Mouse (Mus musculus) lung, adult 2 months (tissue): ENCODE data around the gene Pebp1. TPM values are rescaled to one million over a fixed set of nuclear protein-coding genes. Genes with fewer than 3 reads are reported as not detected.

Experiments
- DNase-seq: peaks from one replicate; pipeline ENCODE4 v3.0.0; 2022
- H3K4me1 ChIP-seq: fragments of 200-500 bp; 2 replicates; pipeline ENCODE4 v1.6.1; 2011; ENCODE audit warnings: low read length; ENCODE audit not compliant: control insufficient read depth, insufficient read depth
- H3K4me3 ChIP-seq: fragments of 200-500 bp; replicated peaks from 2 replicates; pipeline ENCODE3; 2011; ENCODE audit warnings: low read depth, mild to moderate bottlenecking, control low read depth, low read length; ENCODE audit errors: extremely low read depth
- CTCF ChIP-seq: fragments of 200-500 bp; IDR thresholded peaks from 2 replicates; pipeline ENCODE4 v1.5.1; 2011; ENCODE audit warnings: mild to moderate bottlenecking, low read length, control low read depth; ENCODE audit not compliant: insufficient read depth
- POLR2A ChIP-seq: fragments of 200-500 bp; IDR thresholded peaks from 2 replicates; pipeline ENCODE4 v1.6.1; 2011; ENCODE audit warnings: low read depth, mild to moderate bottlenecking, control low read depth, low read length, borderline replicate concordance; ENCODE audit errors: extremely low read depth
- WGBS: fragments of 180-500 bp; shearing (Covaris S2); methylation state at CpG from one replicate; pipeline ENCODE4 v1.1.7; 2018; 5-methylcytosine and 5-hydroxymethylcytosine counted together
- polyA plus RNA-seq: library from polyadenylated mRNA; depleted of rRNA; stranded (reverse); fragments of >200 nt; gene quantifications from 2 replicates; pipeline ENCODE4 v1.2.3, GENCODE M21; 2012

Gene Pebp1
- polyA plus RNA-seq, 1 experiment, result 273 TPM

DNA sequence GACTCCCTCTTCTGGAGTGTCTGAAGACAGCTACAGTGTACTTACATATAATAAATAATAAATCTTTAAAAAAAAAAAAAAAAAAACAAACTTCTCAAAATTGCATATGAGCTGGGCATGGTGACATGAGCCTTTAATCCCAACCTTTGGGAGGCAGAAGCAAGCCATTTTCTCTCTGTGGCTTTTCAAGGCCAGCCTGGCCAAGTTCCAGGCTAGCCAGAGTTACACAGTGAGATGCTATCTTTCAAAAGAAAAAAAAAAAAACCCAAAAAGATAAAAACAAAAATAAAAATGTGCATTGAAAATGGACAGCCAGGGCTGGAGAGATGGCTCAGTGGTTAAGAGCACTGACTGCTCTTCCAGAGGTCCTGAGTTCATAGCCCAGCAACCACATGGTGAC, 2.2 kb upstream of the Pebp1 start:
- no peak for DNase-seq
- no peak for TF ChIP-seq CTCF
- peaks cover 4% of the 10 kb centered on the region; the same call in 1 of the 2 replicates for H3K4me1 ChIP-seq

DNA sequence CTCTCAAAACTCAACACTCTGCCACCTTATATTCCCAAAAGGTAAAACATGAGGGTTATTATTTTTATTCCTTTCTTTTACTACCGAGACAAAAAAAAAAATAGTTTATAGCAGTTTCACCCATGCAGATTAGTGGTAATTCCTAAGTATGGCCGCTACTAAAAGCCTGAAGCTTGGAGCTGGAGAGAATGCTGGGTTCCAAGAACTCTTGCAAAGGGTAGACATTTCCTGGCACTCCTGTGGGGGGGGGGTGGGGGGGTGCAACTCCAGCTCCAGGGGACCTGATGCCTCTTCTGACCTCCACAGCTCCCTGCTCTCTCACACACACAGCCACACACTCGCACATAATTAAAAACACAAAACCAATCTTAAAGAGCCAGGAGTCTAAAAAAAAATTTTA, 1.1 kb downstream of the Pebp1 start:
- 49% methylated on average over 3 of the region's 3 CpGs for WGBS
- Histone ChIP-seq H3K4me1 (peaks cover 4% of the 10 kb centered on the region; the same call in 1 of the 2 replicates), H3K4me3 (no peak overlapping the region)
- TF ChIP-seq CTCF (no peak), POLR2A (no peak)
- DNase-seq, result no peak

More for the DNA sequence above, 2.2 kb upstream of the Pebp1 start:
- H3K4me3 ChIP-seq, result no peak overlapping the region

DNA sequence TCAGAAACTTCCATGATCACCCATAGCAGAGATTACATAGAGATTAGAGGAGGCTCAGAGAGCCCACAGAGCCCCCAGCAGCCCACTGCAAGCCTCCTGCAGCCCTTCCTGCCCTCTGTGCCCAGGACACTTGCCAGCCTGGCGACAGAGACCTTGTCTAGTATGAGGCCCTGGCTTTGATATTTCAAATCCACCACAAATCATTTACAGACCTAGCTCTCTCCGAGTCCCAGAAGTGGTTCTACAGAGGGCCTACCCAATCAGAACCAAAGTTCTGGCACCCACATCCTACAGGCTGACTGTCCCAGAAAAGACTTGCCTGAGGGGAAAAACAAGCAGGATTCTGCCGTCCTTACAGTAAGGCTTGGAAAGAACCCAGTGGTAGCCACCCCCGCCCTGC, 2.2 kb downstream of the Pebp1 start:
- TF ChIP-seq POLR2A, result no peak
- TF ChIP-seq CTCF, result no peak
- Histone ChIP-seq H3K4me1 (peaks cover 4% of the 10 kb centered on the region; the same call in 1 of the 2 replicates), H3K4me3 (no peak overlapping the region)
- DNase-seq, result no peak
- WGBS, result 69% methylated on average over 4 of the region's 4 CpGs

DNA sequence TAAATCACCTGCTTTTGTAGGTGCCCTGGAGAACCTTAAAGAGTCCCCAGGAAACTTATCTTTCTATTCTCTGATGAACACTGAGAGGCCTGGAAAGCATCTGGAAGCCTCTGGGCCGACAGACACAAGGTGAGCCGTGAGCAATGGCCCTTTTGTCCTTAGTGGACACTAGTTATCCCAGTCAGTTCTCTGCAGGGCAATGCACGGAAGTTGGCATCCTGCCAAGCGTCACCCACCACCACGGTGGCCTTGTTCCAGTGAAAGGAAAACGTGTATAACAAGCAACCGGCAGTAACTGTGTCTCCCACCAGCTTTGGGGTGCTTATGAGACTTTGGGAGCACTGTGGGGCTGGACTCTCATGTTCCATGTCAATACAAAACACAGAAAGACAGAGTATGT, 2.7 kb downstream of the Pebp1 start:
- Histone ChIP-seq H3K4me1 (peaks cover 4% of the 10 kb centered on the region; the same call in 1 of the 2 replicates), H3K4me3 (no peak overlapping the region)
- WGBS, result 37% methylated on average over 7 of the region's 7 CpGs
- DNase-seq, result no peak
- TF ChIP-seq POLR2A (no peak), CTCF (no peak)

DNA sequence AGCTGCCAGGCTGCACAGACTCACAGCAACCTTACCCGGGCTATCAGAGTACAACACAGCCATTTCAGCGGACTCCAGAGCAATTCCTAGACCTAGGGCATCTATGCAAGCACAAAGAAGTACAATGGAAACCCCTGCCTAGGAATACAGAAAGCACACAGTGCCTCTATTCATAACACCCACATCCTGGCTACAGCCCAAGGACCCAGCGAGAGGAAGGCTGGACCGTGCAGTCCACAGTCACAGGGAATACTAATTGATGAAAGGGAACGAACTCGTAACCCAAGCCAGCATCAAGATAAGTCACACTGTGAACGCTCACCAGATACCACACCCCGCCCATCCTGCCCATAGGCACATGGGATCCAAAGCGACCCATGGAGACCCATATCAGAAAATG, 3.4 kb downstream of the Pebp1 start:
- DNase-seq, result no peak
- WGBS, result 80% methylated on average over 9 of the region's 9 CpGs
- peaks cover 6% of the 10 kb centered on the region; the same call in 1 of the 2 replicates for H3K4me1 ChIP-seq
- TF ChIP-seq POLR2A (no peak), CTCF (no peak)
- H3K4me3 ChIP-seq, result no peak overlapping the region

DNA sequence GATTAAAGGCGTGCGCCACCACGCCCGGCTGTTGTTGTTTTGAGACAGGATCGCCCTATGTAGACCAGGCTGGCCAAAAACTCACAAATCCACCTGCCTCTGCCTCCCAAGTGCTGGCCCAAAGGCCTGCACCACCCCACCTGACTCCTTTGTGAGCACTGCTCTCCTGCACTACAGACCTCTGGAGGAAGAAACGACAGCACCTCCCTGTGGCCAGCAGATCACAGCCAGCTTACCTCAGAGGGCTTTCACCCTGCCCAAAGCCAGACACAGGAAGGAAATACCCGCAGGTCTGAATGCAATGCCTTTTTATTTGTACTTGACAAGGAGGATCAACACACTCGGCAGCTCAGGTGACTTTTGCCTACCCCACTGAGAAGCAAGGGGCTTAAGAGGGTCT, 5.1 kb downstream of the Pebp1 start:
- Histone ChIP-seq H3K4me1 (0 out of 2 replicates have a peak, but pooled peaks cover 2% of the 10 kb centered on the region), H3K4me3 (no peak overlapping the region)
- 75% methylated on average over 8 of the region's 8 CpGs for WGBS
- no peak for DNase-seq
- no peak for TF ChIP-seq POLR2A
- TF ChIP-seq CTCF, result no peak

DNA sequence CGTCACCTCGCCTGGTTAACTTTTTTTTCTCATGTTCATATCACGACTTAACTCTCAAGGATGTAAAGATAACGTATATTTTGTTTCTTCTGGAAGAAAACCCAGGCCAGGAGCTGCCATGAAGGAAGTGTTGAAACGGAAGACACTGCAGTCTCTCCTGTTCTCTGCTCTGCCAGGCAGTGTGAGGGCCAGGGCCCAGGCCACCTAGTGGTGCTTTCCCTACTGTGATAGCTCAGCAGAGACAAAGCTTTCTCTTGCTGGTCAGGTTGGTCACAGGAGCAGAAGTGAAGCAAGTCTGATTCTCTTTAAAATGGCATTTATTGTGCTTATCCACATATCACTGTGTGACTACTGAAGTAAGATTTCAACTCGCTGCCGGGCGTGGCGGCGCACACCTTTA, 5.9 kb downstream of the Pebp1 start:
- WGBS, result 88% methylated on average over 10 of the region's 10 CpGs
- no peak overlapping the region for H3K4me3 ChIP-seq
- no peak for DNase-seq
- H3K4me1 ChIP-seq, result 0 out of 2 replicates have a peak, but pooled peaks cover 2% of the 10 kb centered on the region
- no peak for TF ChIP-seq POLR2A
- no peak for TF ChIP-seq CTCF

DNA sequence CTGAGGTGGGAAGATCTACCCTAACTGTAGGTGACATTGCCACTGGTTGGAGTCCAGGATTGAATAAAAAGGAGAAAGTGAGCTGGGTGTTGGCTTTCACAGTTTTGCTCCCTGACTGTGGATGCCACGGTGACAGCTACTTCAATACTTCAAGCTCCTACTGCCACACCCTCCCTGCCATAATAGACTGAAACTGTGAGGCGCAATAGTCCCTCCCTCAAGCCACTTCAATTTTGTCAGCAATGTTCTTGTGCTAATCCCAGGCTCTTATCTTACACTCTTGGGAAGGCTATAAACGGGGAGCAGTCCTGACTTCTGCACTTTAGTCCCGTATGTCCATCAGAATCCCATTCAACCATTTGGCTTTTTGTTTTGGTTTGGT, 7.8 kb downstream of the Pebp1 start:
- Histone ChIP-seq H3K4me3 (no peak overlapping the region), H3K4me1 (0 out of 2 replicates have a peak, but pooled peaks cover 2% of the 10 kb centered on the region)
- no peak for DNase-seq
- TF ChIP-seq CTCF (no peak), POLR2A (no peak)
- 57% methylated on average over 4 of the region's 4 CpGs for WGBS

DNA sequence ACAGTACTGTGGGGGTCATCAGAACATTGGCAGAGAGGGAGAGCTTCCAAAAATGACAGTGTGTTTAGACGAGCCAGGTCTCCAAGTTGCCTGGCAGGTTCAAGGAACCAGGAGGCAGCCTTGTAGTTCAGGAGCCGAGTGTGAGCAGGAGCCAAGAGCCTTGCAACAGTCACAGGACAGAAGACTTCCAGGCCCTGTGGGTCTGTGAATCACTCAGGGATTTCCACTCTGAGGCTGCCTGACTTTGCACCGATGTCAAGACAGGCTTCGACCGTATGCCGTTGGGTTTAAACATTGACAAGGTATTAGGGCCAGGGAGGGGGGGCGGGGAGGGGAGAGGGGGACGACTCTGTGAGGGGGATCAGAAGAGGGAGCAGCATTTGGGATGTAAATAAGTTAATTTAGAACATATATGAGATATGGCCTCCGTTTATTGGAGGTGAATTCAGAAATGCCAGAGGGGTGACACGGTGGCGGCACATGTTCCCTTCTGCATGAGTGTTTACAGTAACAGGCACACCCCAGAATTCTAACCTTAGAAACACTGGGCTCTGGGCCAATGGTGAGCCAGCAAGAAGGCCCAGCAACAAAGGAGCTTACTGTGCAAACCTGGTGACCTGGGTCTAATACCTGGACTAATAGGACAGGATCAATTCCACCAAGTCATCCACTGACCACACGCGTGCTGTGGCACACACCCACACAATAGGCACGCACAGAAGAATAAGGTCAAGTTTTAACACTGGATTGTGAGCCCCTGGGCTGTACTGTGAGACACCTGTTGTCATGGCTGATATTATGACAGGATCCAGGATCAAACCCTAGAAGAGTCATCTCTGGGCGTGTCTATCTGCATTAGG, 8.4 kb downstream of the Pebp1 start:
- peak; percentile 62 for DNase-seq
- 71% methylated on average over 15 of the region's 15 CpGs for WGBS
- Histone ChIP-seq H3K4me1 (0 out of 2 replicates have a peak, but pooled peaks cover 2% of the 10 kb centered on the region), H3K4me3 (no peak overlapping the region)
- TF ChIP-seq POLR2A, result no peak

DNA sequence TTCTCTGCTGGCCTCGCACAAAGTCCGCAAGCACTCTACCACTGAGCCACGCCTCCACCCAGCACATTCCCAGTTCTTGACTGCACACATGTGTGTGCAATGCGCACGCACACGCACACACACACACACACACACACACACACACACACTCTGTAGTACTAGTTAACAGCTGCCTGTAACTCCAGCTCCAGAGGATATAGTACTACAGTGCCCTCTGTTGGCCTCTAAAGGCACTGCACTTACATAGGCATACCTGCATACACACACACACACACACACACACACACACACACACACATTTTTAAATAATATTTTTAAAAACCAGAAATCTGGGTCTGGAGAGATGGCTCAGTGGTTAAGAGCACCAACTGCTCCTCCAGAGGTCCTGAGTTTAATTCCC, 9.6 kb downstream of the Pebp1 start:
- no peak overlapping the region for H3K4me3 ChIP-seq
- TF ChIP-seq CTCF, result no peak
- TF ChIP-seq POLR2A, result no peak
- DNase-seq, result no peak
- H3K4me1 ChIP-seq, result 0 out of 2 replicates have a peak, but pooled peaks cover 2% of the 10 kb centered on the region
- WGBS, result 98% methylated on average over 6 of the region's 6 CpGs
